Mouse (Mus musculus): ENCODE data around the gene Gm20388.

The Gm20388 gene

DNA sequence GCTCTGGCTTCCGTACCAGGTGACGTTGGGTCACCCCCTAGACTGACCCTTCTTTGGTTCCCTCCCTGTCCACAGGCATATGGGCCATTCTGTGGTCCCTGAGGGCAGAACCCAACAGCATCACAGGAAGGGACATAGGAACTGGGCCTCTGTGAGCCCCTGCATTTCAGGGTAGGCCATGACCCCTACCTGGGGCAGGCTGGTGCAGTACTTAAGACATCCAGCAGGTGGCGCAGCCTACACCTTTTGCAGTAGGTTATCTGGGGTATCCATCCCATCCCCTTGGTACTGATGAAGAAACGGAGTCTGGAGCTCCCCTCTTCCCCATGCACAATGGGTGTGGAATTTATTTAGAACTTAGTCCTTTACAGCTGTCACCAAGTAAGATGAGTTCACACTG lies 1783.8 kb downstream of the Gm20388 start:
- in situ Hi-C loops (cut with MboI), result no loop called here

DNA sequence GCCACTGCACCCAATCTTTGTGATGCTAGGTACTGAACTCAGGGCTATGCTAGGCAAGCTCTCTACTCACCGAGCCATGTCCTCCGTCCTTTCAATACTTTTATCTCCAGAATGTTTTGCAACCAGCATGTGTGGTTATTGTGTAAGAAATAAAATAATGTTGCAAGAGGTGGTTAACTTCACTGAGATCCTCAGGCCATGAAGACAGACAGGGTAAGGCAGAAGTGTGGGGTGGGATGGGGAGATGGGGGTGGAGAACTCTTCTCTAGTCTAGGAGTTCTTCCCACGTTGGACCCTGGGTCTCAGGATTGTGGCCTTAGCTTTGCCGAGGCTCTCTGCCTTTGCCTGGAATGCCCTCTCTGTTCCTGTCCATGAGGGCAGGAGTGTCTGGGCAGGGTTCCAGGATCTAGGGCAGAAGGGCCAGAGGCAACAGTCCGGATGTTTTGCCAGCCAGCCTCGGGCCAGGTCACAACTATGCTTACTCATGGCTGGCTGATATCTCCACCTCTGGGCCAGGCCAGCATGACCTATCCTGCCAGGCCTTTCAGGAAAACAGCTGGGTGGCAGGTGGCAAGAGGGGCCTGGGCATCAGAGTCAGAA lies 1785.0 kb downstream of the Gm20388 start:
- in situ Hi-C loops (cut with MboI), result no loop called here

DNA sequence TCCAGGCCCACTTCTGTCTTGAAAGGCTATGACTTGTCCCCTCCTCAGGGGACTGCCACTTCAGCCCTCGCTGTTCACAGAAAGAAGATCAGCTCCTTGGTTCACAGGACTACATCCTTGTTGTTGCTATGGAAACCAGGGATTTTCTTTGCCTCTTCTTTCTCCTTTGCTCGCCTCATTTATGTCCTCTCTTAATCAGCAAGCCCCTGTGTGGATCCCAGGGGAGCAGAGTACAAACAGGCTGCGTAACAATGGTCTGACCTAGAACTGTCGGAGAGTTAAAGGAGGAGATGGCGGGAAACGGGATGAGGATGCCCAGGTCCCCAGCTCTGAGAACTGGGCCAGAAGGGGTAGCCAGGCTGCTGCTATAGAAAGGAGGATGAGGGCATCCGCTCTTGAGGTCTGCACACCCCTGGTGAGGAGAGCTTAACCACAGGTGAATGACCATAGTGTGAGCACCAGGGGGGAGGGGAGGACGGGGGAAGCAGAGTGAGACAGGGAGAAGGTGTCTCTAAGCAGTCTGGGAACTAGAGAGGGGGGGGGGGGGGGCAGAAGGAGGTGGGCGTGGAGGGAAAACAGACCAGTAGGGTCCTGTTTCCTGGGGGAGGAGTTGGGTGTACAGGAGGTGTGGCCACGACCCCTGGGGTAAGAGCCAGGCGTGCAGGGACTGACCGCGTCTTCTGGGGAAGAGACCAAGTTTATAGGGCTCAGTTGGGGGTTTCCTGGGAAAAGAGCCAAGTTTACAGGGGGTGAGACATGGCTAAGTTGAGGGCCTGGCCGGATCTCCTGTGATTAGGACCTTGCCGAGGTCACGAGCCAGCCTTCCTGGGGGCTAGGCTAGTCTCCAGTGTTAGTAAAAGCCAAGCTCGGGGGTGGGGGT lies 1787.3 kb downstream of the Gm20388 start:
- in situ Hi-C loops (cut with MboI), result no loop called here

DNA sequence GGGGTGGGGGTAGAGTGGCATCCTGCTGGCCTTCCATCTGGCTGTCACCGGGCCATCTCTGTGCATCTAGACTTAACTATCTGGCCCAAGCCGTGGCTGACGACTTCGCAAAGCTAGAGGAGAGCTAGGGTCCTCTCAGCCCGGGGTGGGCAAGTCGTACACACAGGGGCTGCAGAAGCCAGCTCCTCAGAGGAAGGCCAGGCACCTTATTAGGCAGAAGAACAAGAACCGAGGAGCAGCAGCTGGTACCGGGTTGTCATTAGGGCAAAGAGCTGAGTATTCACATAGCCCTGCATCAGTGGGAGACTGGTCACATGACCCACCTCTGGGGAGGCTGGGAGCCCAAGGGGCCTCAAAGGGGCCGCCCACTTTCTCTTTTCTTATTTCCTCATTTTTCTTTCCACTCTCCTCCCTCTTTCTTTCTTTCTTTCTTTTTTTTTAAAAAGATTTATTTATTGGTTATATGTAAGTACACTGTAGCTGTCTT lies 1788.0 kb downstream of the Gm20388 start:
- in situ Hi-C loops (cut with MboI), result no loop called here

DNA sequence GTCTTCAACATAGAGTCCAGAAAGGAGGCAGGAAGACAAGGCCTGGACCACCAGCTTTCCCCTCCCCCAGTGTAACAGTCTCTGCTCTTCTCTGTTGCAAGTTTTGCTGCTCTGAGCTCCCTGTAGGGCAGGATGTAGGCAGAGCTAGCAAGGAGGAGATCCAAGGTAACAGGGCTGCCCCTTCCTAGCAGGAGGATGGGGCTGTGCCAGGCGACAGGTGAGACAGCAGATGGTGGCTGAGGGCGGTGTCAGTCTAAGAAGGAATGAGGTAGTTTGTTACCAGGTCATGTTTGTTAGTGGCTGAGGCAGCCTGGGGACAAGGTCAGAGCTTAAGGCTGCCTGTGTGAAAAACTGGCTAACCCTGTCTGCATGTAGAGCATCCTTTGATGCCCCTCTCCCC lies 1789.3 kb downstream of the Gm20388 start:
- in situ Hi-C loops (cut with MboI), result no loop called here

DNA sequence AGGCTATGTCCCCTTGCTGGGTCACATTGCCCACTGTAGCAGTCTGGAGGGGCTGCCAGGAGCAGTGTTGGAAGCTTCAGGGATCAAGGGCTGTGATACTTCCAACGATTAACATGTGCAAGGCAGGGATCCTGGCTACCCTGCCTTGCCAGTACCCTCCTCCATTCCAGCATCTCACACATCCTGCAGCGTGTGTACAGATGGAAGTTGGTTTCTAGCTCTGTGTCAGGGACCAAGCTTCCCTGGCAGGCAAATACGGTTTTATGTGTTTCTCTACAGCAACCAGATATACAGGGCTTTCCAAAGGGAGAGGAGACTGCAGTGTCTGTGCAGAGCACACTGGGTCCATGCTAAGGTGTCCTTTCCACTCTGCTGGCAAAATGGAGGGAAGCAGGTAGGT lies 1794.5 kb downstream of the Gm20388 start:
- in situ Hi-C loops (cut with MboI), result no loop called here

DNA sequence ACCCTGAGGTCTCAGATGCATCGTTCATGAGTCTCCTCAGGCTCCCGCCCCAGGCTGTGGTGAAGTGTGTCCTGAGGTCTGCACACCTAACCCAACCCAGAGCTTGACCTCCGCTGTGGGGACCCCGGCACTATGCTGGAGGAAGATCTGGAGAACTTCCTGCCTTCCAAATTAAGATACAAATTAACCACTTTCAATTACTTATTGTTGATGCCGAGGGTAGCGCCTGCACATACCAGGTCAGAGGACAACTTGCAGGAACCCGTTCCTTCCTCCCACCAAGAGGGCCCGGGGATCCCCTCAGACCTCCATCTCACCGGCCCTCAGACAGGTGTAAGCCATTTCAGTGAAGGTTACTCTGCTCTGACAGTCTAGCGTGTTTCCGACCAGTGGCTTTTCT lies 1796.3 kb downstream of the Gm20388 start:
- in situ Hi-C loops (cut with MboI), result no loop called here

DNA sequence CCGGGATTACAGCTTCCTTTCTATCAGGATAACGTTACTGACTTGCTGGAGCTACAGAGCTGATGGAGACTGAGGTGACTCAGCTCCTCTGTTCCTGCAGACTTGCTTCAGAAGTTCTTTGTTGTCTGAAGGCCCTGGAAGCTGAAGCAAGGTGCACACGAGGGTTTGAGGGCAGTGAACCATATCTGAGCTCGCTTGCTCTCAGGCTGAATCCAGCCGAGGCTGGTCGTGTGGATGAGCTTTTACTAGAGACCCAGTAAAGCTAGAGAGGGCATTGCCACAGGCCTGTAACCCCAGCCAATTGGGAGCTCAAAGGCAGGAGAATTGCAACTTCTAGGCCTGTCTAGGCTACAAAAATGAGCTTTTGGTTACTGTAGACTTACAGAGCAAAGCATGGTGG lies 1797.8 kb downstream of the Gm20388 start:
- in situ Hi-C loops (cut with MboI), result no loop called here

DNA sequence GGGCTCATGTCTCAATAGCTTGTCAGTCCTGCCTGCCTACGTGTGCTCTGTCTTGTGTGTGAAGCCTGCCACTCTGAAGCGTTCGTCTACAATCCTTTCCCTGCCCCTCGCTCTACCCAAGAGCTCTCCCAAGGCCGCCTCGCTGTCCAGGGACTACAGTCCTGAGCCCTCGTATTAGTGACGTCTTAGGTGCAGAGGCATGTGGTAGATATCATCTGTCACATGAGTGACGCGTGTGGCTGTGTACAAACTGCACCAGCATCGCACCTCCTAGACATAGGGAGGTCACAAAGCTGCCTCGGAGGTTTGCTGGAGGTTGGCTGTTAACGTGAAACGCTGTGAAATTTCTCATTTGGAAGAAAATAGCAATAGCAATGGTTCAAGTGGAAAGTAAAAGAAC lies 1806.9 kb downstream of the Gm20388 start:
- in situ Hi-C loops (cut with MboI), result no loop called here

DNA sequence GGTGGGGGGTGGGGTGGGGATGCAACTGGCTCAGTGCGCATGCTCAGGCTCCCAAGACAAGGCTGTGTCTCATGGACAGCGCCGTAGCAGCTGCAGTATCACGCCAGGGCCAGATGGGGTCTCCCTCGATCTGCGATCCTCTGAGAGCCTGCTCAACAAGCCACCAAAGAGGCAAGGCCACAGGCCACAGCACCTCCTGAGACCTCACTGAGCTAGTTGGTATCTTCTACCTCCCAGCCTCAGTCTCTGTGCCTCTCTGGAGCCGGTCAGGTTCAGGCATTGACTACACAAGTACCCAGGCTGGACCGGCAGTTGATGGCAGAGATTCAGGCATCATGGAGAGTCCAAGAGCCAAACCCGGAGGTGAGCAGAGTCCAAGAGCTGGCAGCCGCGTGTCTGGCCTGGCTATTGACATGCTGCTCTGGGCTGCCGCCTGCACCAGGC lies 1807.4 kb downstream of the Gm20388 start:
- in situ Hi-C loops (cut with MboI), result no loop called here

DNA sequence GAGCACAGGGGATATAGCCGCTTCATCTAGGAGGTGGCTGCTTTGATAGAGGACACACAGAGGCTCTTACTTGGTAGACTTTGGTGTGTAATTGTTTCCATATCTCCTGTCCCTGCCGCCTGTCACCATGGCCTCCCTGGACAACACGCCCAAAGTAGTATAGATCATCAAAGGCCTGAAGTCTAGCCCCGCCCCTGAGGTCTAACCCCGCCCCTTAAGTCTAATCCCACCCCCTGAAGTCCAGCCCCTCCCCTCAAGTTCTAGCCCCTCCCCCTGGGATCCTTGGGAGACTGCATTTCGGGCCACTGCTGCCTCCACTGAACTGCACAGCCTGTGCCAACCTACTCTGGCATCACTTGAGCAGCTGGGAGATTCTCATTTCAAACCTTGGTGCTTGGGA lies 1808.3 kb downstream of the Gm20388 start:
- in situ Hi-C loops (cut with MboI), result no loop called here

DNA sequence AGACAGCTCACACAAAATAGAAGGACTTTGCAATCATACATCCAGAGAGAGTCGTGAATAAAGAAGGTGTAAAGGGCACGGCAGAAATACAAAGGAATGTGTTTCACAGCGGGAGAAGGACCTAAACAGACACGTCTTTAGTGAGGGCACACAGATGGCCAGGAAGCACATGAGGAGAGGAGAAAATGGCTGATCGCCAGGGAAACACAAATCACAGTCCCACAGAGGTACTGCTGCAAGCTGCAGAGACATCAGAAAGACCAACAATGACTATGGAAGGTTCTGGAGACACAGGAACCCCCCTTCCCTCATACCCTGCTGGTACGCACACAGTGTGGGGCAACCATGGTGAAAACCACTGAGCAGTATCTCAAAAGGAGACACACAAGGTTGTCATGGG lies 1810.4 kb downstream of the Gm20388 start:
- in situ Hi-C loops (cut with MboI), result no loop called here

DNA sequence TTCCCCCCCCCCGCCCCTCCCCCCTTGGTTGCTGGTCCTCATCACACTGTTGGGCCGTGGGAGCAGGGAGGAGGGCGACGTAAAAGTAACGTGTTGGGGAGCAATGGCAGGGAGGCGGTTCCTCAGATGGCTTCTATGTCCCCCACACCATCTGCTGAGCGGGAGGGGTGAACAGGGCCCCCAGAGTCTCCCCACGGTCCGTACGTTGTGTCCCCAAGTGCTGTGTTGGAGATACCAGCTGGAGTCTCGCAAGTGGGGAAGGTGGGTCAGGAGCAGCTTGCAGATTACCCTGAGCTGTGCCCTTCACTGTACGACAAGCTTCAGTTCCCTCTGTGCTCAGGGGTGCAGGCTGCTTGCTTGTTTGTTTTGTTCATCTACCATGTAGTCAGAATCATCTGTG lies 1813.2 kb downstream of the Gm20388 start:
- in situ Hi-C loops (cut with MboI), result no loop called here

DNA sequence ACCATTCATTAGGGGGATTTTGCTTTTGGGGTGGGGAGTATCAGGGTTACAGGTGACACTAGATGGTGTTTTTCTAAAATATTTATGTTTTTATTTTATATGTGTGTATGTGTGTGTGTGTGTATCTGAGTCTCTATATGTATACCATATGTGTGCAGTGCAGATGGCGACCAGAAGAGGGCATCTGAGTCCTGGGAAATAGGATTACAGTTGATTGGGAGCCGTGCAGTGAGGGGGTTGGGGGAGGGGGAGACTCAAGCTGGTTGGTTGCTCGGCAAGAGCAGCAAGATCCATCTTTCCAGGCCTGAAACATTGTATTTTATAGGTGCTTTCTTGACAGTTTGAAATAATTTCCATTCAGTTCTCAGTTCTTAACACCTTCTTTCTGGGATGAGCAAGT lies 1816.5 kb downstream of the Gm20388 start:
- in situ Hi-C loops (cut with MboI), result no loop called here

DNA sequence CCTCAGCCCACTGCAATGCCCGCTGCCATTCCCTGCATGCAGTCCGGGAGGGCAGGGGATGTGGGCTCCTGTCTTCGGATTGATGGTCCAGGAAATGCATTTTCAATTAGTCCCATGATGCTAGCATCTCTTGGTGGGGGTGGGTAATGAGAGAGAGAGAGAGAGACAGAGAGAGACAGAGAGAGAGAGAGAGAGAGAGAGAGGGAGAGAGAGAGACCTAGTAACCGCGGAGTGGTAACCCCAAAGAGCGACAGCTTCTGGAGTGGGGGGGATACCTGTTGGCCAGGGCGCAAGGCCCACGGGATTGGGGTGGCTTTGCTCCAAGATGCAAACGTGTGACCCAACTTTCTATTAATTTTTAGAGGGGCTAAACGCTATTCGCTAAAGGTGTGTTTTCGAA lies 1818.7 kb downstream of the Gm20388 start, which contains the start of gene Jph3:
Gene Jph3 (plus strand): TSS at position 301 of the 400 bp plus-strand sequence.
- in situ Hi-C loops (cut with MboI), result no loop called here

DNA sequence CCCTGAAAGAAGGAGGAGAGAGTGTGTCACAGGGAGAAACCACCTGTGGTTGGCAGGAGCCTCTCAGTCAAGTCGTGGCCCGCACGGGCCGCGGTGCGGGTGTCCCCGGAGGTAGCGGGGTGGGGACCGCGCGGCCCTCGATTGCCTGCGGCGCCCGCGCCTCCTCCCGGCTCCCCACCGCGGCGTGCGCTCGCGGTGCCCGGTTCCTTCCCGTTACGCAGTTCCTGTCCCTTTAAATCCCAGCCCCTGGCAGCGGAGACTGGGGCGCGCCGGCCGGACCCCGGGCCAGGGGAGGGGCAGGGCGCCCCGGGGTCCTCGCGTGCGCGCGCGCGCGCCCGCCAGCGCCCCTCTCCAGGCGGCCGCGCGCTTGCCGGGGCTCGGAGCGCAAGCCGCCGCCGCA lies 1819.1 kb downstream of the Gm20388 start:
- in situ Hi-C loops (cut with MboI), result no loop called here

DNA sequence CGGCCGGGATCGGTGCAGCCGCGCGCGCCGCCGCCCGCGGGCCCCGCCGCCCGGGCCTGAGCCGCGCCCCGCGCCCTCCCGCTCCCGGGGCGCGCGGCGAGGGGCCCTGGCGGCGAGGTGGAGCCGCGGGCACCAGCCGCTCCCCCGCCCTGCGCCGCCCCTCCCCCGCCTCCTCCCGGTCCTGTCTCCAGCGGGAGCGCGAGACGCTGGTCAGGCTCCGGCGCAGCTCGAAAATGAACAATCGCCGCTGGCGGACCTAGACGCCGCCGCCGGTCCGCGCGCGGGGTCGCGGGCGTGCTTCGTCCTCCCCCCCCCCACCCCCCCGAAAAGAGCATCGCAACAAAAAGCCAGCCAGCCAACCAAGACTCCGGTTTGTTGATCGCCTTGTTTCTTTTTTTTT lies 1819.5 kb downstream of the Gm20388 start:
- in situ Hi-C loops (cut with MboI), result no loop called here

DNA sequence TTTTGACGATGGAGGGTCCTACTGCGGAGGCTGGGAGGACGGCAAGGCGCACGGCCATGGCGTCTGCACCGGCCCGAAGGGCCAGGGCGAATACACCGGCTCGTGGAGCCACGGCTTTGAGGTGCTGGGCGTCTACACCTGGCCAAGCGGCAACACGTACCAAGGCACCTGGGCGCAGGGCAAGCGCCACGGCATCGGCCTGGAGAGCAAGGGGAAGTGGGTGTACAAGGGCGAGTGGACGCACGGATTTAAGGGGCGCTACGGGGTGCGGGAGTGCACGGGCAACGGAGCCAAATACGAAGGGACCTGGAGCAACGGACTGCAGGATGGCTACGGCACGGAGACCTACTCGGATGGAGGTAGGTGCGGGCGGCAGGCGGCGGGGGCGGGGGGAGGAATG lies 1820.0 kb downstream of the Gm20388 start:
- in situ Hi-C loops (cut with MboI), result no loop called here

DNA sequence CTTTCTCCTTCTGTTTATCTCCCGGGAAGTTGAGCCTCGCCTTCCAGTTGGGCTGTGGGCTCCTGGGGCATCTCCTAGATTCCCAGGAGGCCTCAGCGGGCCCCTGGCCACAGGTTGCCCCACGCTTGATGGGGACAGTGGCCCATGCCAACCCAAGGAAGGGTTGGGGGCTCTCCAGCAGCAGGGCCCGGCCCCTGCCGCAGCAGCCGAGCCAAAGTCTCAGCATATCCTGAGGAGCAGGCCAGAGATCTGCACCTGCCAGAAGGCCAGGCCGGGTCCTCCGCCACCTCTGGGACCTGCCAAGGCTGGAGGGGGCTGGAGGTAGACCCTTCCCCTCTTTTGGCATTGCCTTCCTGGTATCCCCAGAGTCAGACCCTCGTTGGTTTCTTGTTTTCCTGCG lies 1820.4 kb downstream of the Gm20388 start:
- in situ Hi-C loops (cut with MboI), result no loop called here

DNA sequence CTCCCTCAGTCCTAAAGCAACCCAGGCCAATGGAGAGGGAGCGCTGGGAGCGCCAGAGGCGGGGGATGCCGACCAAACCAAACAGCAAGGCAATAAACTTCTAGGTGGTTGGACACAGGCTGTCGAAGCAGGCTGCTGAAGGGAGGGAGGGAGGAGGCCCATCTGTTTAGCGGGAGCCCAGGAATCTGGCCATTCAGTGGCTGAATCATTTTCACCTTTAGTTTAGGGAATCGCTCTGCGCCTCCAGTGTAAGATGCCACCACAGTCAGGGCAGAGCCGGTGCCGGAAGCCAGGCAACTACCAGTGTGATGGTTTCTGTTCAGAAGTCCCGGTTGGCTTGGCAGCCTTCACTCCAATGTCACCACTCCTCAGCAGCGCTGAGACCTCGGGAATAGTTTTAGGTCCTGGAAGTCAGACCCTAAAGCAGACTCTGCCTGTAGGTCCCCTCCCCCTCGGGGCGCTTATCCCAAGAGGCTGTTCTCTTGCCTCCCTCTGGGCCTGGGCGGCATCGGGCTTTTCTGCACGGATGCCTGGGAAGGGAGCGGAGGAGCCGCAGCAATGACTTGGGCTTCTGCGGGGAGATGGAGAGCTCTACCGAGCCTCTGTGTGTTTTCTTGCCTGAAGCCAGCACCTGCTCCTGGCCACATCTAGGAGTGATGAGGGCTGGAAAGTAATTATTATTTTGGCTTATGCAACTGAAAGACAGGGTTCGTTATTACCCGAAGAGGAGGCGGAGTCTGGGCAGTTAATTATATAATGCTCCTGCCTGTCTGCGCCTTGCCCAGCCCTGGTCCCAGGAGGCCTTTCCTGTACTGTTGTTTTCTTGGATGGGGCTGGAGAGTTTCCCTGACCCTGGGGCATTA lies 1821.1 kb downstream of the Gm20388 start:
- in situ Hi-C loops (cut with MboI), result no loop called here

DNA sequence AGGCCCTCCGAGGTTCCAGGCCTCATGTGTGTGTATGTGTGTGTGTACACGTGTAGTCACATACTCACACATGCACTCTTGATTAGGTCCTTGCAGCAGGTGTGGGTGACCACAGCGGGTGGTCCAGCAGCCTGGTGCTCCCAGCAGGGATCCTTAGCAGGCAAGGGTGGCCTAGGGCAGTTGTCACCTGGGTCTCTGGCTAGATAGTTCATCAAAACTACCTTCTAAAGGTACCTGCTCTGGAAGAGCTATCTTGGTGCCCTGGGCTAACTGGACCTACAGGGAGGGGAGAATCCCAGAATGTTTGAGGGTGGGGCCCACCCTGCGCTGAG lies 1821.7 kb downstream of the Gm20388 start:
- in situ Hi-C loops (cut with MboI), result no loop called here

DNA sequence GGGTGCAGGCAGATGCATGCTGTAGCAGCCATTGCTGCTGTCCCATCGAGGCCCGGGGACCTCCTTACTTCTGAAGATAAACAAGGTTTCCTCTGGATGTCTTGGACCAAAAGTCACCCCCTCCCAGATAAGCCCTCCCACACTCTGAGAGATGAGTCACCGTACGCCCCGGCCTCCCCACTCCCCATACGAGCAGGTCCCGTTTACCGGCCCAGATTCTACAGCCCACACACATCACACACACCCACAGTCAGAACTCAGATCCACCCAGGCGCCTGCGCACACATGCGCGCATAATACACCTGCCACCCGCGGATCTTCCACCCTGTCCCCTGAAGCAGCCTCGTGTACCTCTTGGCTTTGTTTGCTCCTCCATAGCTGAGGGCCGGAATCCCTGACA lies 1823.6 kb downstream of the Gm20388 start:
- in situ Hi-C loops (cut with MboI), result no loop called here

DNA sequence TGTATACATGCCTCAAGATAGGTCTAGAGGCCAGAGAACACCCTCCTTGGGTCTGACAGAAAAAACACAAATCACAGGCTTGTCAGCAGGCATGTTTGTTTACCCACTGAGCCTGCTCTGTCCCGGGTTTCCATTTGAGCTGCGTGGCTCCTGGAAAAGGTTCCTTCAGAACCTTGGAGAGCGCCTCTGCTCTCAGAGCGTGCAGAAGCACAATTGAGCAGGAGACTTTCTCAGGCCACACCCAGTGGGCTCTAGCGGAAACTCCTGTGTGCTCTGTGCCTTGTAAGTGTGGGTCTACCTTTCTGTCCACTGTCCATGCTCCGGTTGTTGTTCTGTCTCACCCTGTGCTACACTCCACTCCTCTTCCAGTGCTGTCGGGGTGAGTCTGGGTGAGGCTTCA lies 1825.6 kb downstream of the Gm20388 start:
- in situ Hi-C loops (cut with MboI), result no loop called here
